Comparison of ENCODE assay signal across 24 mouse cellular contexts in the genomic region with DNA sequence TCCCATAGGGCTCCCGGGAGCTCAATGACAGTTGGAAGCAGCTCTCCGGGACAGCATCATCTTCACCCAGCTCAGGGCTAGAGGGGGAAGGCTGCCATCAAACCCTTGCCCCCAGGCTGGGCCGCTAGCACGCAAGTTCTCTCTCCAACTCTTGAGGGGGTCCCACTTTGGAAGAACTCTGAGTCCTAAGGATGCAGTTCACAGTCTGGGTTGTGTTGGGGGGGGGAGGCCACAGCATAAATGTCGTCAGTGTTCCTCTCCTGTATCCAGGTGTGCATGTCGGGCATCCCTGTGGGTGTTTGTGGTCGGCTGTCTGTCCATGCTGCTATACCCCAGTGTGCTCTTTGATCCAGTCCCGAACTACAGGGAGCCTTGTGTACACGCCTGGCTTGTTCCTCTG.
"Had no signal": no experiment of that assay in that cellular context is flagged by ENCODE, and none has a peak within 500 bp of the region (broad histone marks: within the 10 kb centered on the region; RNA-seq: fewer than 3 reads in every experiment).

No protein-coding gene starts in this region.

- H3K4me3 ChIP-seq: liver, embryonic 13.5 days; liver, embryonic 15.5 days; lung, embryonic 15.5 days; midbrain, embryonic 13.5 days; midbrain, embryonic 15.5 days; myocyte; neural tube, embryonic 13.5 days; neural tube, embryonic 15.5 days had no signal

- DNase-seq: liver, embryonic 13.5 days; liver, postnatal 0 days; lung, adult 2 months; lung, postnatal 14 days; lung, postnatal 36 days; retina, postnatal 1 day; right cerebral cortex, adult 18-20 months; right cerebral cortex, postnatal 25 days; right cerebral cortex, postnatal 4 days; spleen, adult 18-20 months; thymus, adult 18-20 months; thymus, postnatal 14 days; thymus, postnatal 36 days had no signal

- H3K27ac ChIP-seq: liver, embryonic 13.5 days; liver, embryonic 15.5 days; lung, embryonic 15.5 days; macrophage; midbrain, embryonic 13.5 days; midbrain, embryonic 15.5 days; neural tube, embryonic 13.5 days; neural tube, embryonic 15.5 days had no signal

- H3K4me1 ChIP-seq: liver, embryonic 15.5 days; neural tube, embryonic 13.5 days; neural tube, embryonic 15.5 days had no signal

- H3K9ac ChIP-seq: liver, embryonic 13.5 days; liver, embryonic 15.5 days; liver, postnatal 0 days; lung, embryonic 15.5 days; midbrain, embryonic 13.5 days; midbrain, embryonic 15.5 days; neural tube, embryonic 13.5 days; neural tube, embryonic 15.5 days had no signal

- H3K36me3 ChIP-seq: liver, embryonic 13.5 days; liver, embryonic 15.5 days; midbrain, embryonic 13.5 days; midbrain, embryonic 15.5 days; neural tube, embryonic 13.5 days; neural tube, embryonic 15.5 days had no signal

- ATAC-seq: liver, postnatal 0 days; lung, postnatal 0 days; midbrain, embryonic 13.5 days; midbrain, embryonic 15.5 days had no signal

- H3K27me3 ChIP-seq: liver, embryonic 13.5 days; lung, embryonic 15.5 days; midbrain, embryonic 13.5 days; midbrain, embryonic 15.5 days; neural tube, embryonic 13.5 days; neural tube, embryonic 15.5 days had no signal

- H3K9me3 ChIP-seq: liver, embryonic 13.5 days; liver, embryonic 15.5 days; lung, embryonic 15.5 days; megakaryocyte, embryonic 14.5 days; midbrain, embryonic 13.5 days; midbrain, embryonic 15.5 days; neural tube, embryonic 13.5 days; neural tube, embryonic 15.5 days had no signal

- H3K4me2 ChIP-seq: liver, embryonic 13.5 days; liver, embryonic 15.5 days; lung, embryonic 15.5 days; midbrain, embryonic 11.5 days; midbrain, embryonic 13.5 days; midbrain, embryonic 15.5 days; neural tube, embryonic 13.5 days; neural tube, embryonic 15.5 days had no signal
